Mouse (Mus musculus) CH12.LX (cell line): ENCODE results near the gene Trio. TPM values are rescaled to one million over a fixed set of nuclear protein-coding genes. Genes with fewer than 3 reads are reported as not detected.

Experiments used
- DNase-seq: peaks from one replicate; pipeline ENCODE4 v3.0.0-alpha.2; 2013; ENCODE audit errors: extremely low read depth
- H3K27ac ChIP-seq: 2 replicates; pipeline ENCODE4 v1.5.1; 2012; ENCODE audit warnings: low read depth, mild to moderate bottlenecking, control low read depth, moderate library complexity; ENCODE audit not compliant: insufficient read depth
- H3K27me3 ChIP-seq: replicated peaks from 2 replicates; pipeline ENCODE3; 2012; ENCODE audit warnings: inconsistent platforms
- H3K36me3 ChIP-seq, 2 experiments: replicated peaks in 1 of 2; 2 replicates each; pipeline versions ENCODE3 to v1.6.1; 2012; ENCODE audit warnings: inconsistent platforms in 1 of 2, low read length in 1 of 2, mild to moderate bottlenecking in 1 of 2, mixed read lengths in 1 of 2, moderate library complexity in 1 of 2; ENCODE audit not compliant: control insufficient read depth in 1 of 2, insufficient read depth in 1 of 2
- H3K4me1 ChIP-seq, 2 experiments: 2 replicates each; pipeline ENCODE4 v1.6.1; 2012; ENCODE audit warnings: inconsistent platforms in 1 of 2, moderate library complexity in 1 of 2; ENCODE audit not compliant: insufficient read depth in 2 of 2, control insufficient read depth in 1 of 2
- H3K4me2 ChIP-seq: 2 replicates; pipeline ENCODE4 v1.6.1; 2012; ENCODE audit warnings: low read depth, mild to moderate bottlenecking, control low read depth; ENCODE audit not compliant: poor library complexity, insufficient read depth, severe bottlenecking
- H3K4me3 ChIP-seq, 3 experiments: fragments of 150-350 bp in 1 of 3; sonication (generic) in 1 of 3; replicated peaks in 1 of 3; 2 replicates each; pipeline versions ENCODE3 to v1.5.1; 2011 to 2012; ENCODE audit warnings: low read depth in 2 of 3, low read length in 2 of 3, mild to moderate bottlenecking in 2 of 3, moderate library complexity in 2 of 3, control low read depth in 1 of 3, improper control_type of control experiment in 1 of 3, inconsistent platforms in 1 of 3, mixed read lengths in 1 of 3; ENCODE audit not compliant: poor library complexity in 1 of 3
- H3K79me2 ChIP-seq: replicated peaks from 2 replicates; pipeline ENCODE4 v1.6.1; 2012; ENCODE audit warnings: mild to moderate bottlenecking, moderate library complexity; ENCODE audit not compliant: control insufficient read depth, poor library complexity, insufficient read depth, severe bottlenecking; ENCODE audit errors: extremely low read depth
- H3K9ac ChIP-seq: 2 replicates; pipeline ENCODE4 v1.6.1; 2012; ENCODE audit warnings: low read depth, mild to moderate bottlenecking, control low read depth, moderate library complexity; ENCODE audit not compliant: insufficient read depth
- H3K9me3 ChIP-seq: replicated peaks from 2 replicates; pipeline ENCODE3; 2012; ENCODE audit warnings: low read length, inconsistent platforms, mixed read lengths
- BHLHE40 ChIP-seq: IDR thresholded peaks from 2 replicates; pipeline ENCODE4 v1.6.1; 2011; ENCODE audit warnings: mild to moderate bottlenecking, low read depth, low read length, improper control_type of control experiment
- CHD1 ChIP-seq: IDR thresholded peaks from 2 replicates; pipeline ENCODE4 v1.6.1; 2012; ENCODE audit warnings: low read depth, low read length, improper control_type of control experiment, inconsistent platforms
- CHD2 ChIP-seq: IDR thresholded peaks from 2 replicates; pipeline ENCODE4 v1.6.1; 2011; ENCODE audit warnings: low read length, improper control_type of control experiment
- CTCF ChIP-seq, 2 experiments: IDR thresholded peaks in 1 of 2; conservative IDR thresholded peaks in 1 of 2; 2 replicates each; pipeline ENCODE4 v1.5.1; 2011 to 2012; ENCODE audit warnings: low read depth in 2 of 2, low read length in 2 of 2, improper control_type of control experiment in 1 of 2, inconsistent platforms in 1 of 2, mild to moderate bottlenecking in 1 of 2, moderate library complexity in 1 of 2
- E2F4 ChIP-seq: IDR thresholded peaks from 2 replicates; pipeline ENCODE4 v1.6.1; 2011; ENCODE audit warnings: low read depth, low read length, improper control_type of control experiment; ENCODE audit not compliant: insufficient replicate concordance
- ELF1 ChIP-seq: IDR thresholded peaks from 2 replicates; pipeline ENCODE4 v1.6.1; 2014; ENCODE audit warnings: low read depth, mild to moderate bottlenecking, inconsistent platforms, low read length, improper control_type of control experiment
- ETS1 ChIP-seq: conservative IDR thresholded peaks from 2 replicates; pipeline ENCODE4 v1.6.1; 2012; ENCODE audit warnings: low read depth, mild to moderate bottlenecking, inconsistent platforms, low read length, improper control_type of control experiment, moderate library complexity
- GABPA ChIP-seq: IDR thresholded peaks from 2 replicates; pipeline ENCODE4 v1.6.1; 2012; ENCODE audit warnings: low read depth, low read length, improper control_type of control experiment, inconsistent platforms; ENCODE audit not compliant: insufficient replicate concordance
- HCFC1 ChIP-seq: IDR thresholded peaks from 2 replicates; pipeline ENCODE4 v1.6.1; 2012; ENCODE audit warnings: low read depth, mild to moderate bottlenecking, inconsistent platforms, low read length, improper control_type of control experiment
- IRF4 ChIP-seq: IDR thresholded peaks from 2 replicates; pipeline ENCODE4 v1.6.1; 2014; ENCODE audit warnings: low read depth, mild to moderate bottlenecking, inconsistent platforms, low read length, improper control_type of control experiment
- JUN ChIP-seq: IDR thresholded peaks from 2 replicates; pipeline ENCODE4 v1.6.1; 2011; ENCODE audit warnings: low read depth, mild to moderate bottlenecking, low read length, improper control_type of control experiment, moderate library complexity; ENCODE audit not compliant: insufficient read depth
- JUND ChIP-seq: conservative IDR thresholded peaks from 2 replicates; pipeline ENCODE4 v1.6.1; 2011; ENCODE audit warnings: low read depth, low read length, improper control_type of control experiment
- KAT2A ChIP-seq: IDR thresholded peaks from 2 replicates; pipeline ENCODE4 v1.6.1; 2012; ENCODE audit warnings: low read length, improper control_type of control experiment, inconsistent platforms; ENCODE audit not compliant: insufficient replicate concordance
- MXI1 ChIP-seq: IDR thresholded peaks from 2 replicates; pipeline ENCODE4 v1.6.1; 2011; ENCODE audit warnings: mild to moderate bottlenecking, low read depth, low read length, improper control_type of control experiment
- NELFE ChIP-seq: IDR thresholded peaks from 2 replicates; pipeline ENCODE4 v1.6.1; 2011; ENCODE audit warnings: low read depth, low read length, improper control_type of control experiment
- NRF1 ChIP-seq: IDR thresholded peaks from 2 replicates; pipeline ENCODE4 v1.6.1; 2014; ENCODE audit warnings: low read depth, mild to moderate bottlenecking, inconsistent platforms, low read length, improper control_type of control experiment, moderate library complexity
- POLR2A ChIP-seq: IDR thresholded peaks from 2 replicates; pipeline ENCODE4 v1.6.1; 2011; ENCODE audit warnings: low read depth, mild to moderate bottlenecking, improper control_type of control experiment, low read length
- POLR2AphosphoS2 ChIP-seq: IDR thresholded peaks from 2 replicates; pipeline ENCODE4 v1.6.1; 2011; ENCODE audit warnings: low read depth, low read length, improper control_type of control experiment
- RAD21 ChIP-seq: IDR thresholded peaks from 2 replicates; pipeline ENCODE4 v1.6.1; 2011; ENCODE audit warnings: low read depth, mild to moderate bottlenecking, low read length, improper control_type of control experiment, moderate library complexity
- SIN3A ChIP-seq: IDR thresholded peaks from 2 replicates; pipeline ENCODE4 v1.6.1; 2012; ENCODE audit warnings: low read length, improper control_type of control experiment, inconsistent platforms
- UBTF ChIP-seq: IDR thresholded peaks from 2 replicates; pipeline ENCODE4 v1.6.1; 2012; ENCODE audit warnings: low read depth, mild to moderate bottlenecking, inconsistent platforms, low read length, improper control_type of control experiment, moderate library complexity
- USF1 ChIP-seq: IDR thresholded peaks from 2 replicates; pipeline ENCODE4 v1.6.1; 2014; ENCODE audit warnings: low read depth, mild to moderate bottlenecking, inconsistent platforms, low read length, improper control_type of control experiment
- ZNF384 ChIP-seq: IDR thresholded peaks from 2 replicates; pipeline ENCODE4 v1.6.1; 2012; ENCODE audit warnings: low read depth, low read length, improper control_type of control experiment, inconsistent platforms
- dilution Hi-C: fragments of 300-500 bp; cut with MboI; formaldehyde crosslinking; loops from 2 replicates; pipeline ENCODE4 v1.14.3; 2020; ENCODE audit warnings: low sequenced_read_pairs; ENCODE audit not compliant: extremely low pct_unique_long_range_greater_than_20kb, extremely low pct_ligation_motif_present
- in situ Hi-C: fragments of 300-500 bp; cut with MboI; formaldehyde crosslinking; loops from 3 replicates; pipeline ENCODE4 v1.14.3; 2019; ENCODE audit warnings: low sequenced_read_pairs, low pct_ligation_motif_present, low pct_unique_long_range_greater_than_20kb, mixed read lengths
- polyA plus RNA-seq: library from polyadenylated mRNA; unstranded; fragments of >175 nt; gene quantifications from 2 replicates; pipeline ENCODE4 v1.2.1, GENCODE M21; 2012; ENCODE audit warnings: low read depth; ENCODE audit not compliant: insufficient read length
- total RNA-seq, 2 experiments: library from RNA; depleted of rRNA; stranded (reverse); fragments of 300-350 nt in 1 of 2; fragments of >200 nt in 1 of 2; gene quantifications; 2 replicates each; pipeline ENCODE4 v1.2.3; 2012 to 2014

Gene Trio
- total and polyA plus RNA-seq, 3 experiments: 3.9 to 17.5 (median 4.3) TPM

DNA sequence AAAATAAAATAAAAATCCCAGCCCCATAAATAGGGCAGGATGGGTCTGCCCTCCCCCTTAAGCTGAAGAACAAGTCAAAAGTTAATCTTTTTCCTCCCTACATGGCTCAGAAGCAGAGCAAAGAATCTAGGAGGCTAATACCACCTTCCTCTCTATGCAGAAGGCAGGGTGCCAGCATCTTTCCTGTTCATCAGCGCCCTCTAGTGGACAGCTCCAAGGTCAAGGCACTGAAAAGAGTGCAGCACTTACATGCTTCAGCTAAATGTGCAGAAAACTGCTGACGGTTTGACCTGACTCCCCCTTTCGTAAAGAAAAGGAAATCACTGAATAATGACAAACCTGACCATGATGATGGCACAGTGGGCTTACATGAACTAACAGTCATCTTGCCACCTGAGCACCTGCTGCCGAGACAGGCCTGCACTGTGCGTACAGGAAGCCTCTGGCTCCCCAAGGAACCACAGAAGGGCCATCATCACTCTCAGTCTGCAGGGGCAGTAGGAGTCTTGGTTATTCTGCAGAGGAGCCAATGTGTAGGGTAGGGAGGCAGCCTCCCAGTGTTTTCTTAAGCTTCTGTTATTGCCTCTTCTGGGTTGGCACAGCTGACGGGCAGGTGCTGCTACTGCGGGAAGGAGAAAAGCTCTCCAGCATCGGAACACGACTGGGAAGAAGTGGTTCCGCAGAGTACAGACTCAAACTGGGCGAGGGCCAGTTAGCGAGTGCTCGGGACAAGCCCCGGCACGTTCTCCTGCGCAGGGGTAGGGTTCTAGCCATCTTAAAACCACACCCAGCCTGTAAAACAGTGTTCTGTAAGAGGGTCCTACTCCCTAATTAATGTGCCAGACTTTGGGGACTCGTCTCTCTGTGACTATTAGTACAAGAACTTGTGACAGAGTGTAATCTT, 141.0 kb downstream of the Trio start (continued):
- TF ChIP-seq KAT2A: no peak
- no peak; the same call in 1 of the 2 replicates for TF ChIP-seq NELFE
- TF ChIP-seq NRF1: no peak
- TF ChIP-seq CHD1: no peak
- no peak for TF ChIP-seq JUN
- TF ChIP-seq ELF1: 0 out of 2 replicates have a peak, but pooled peaks have one; percentile 10
- no peak for TF ChIP-seq ETS1
- no peak for TF ChIP-seq POLR2A
- TF ChIP-seq UBTF: no peak
- no peak for TF ChIP-seq CHD2
- TF ChIP-seq E2F4: no peak
- no peak for TF ChIP-seq POLR2AphosphoS2
- 0 out of 2 replicates have a peak, but pooled peaks have one; percentile 28 for TF ChIP-seq MXI1
- peak; percentile 89 to 93 for TF ChIP-seq CTCF (conservative IDR thresholded peaks at IDR 0.05 in 1 of 2, IDR thresholded peaks at IDR 0.05 in 1 of 2; ENCODE audit: low read depth in 2 of 2, low read length in 2 of 2)

DNA sequence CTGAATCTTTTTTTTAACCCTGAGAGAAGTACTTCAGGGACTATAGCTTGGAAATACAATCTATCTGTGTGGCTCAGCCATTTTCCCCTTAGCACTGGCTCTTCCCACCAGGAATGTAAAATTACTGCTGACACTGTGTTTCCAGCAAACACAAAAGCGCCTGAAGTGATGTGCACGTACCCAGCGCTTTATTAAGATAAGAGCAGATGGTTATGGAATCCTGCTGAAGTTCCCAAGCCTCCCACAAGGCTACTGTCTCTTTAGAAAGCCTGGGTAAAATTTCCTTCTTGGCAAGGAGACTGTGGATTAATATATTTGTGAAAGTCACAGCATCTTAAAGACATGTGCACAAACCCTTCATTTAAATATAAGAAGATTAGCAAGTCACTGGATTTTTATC, 141.8 kb downstream of the Trio start:
- Histone ChIP-seq H3K27ac (no peak overlapping the region), H3K4me1 (peaks cover 8 to 21% of the 10 kb centered on the region in 2 experiments), H3K79me2 (no peaks in the 10 kb centered on the region), H3K36me3 (no peaks in the 10 kb centered on the region), H3K4me3 (no peak overlapping the region), H3K27me3 (no peaks in the 10 kb centered on the region), H3K4me2 (no peak overlapping the region), H3K9ac (no peak overlapping the region), H3K9me3 (no peaks in the 10 kb centered on the region)
- DNase-seq: no peak
- TF ChIP-seq BHLHE40 (no peak), HCFC1 (no peak), USF1 (no peak), RAD21 (no peak), ZNF384 (no peak), JUND (no peak), NRF1 (no peak), NELFE (no peak), ETS1 (no peak), GABPA (no peak), CHD2 (no peak), UBTF (no peak), POLR2A (no peak), SIN3A (no peak), IRF4 (no peak)
- in situ Hi-C loops (no loop called here), dilution Hi-C loops (no loop called here)
